Mouse (Mus musculus): ENCODE results near the gene Phf12. TPM values are rescaled to one million over a fixed set of nuclear protein-coding genes. Genes with fewer than 3 reads are reported as not detected.

The Phf12 gene
- total RNA-seq, 1 experiment: 38.4 TPM

GRCm38 (mm10) chr11:78067566-78067965, 85.0 kb downstream of the Phf12 start:
- H3K36me3 ChIP-seq (ENCODE audit: control insufficient read depth, insufficient read depth, low read length, poor library complexity, severe bottlenecking): no peaks in the 10 kb centered on the region
- H3K27ac ChIP-seq (ENCODE audit: insufficient read depth, low read depth, low read length, poor library complexity, severe bottlenecking): no peak overlapping the region
- H3K4me3 ChIP-seq (ENCODE audit: insufficient read depth in 1 of 2, low read depth in 1 of 2, low read length in 2 of 2, poor library complexity in 1 of 2, severe bottlenecking in 1 of 2): no peak overlapping the region
- no peak for TF ChIP-seq CHD2 (IDR thresholded peaks at IDR 0.05; ENCODE audit: low read depth, low read length)
- no peak for TF ChIP-seq ZNF384 (IDR thresholded peaks at IDR 0.05; ENCODE audit: low read depth, low read length)
- TF ChIP-seq MAFK (IDR thresholded peaks at IDR 0.05; ENCODE audit: insufficient read depth, low read depth, low read length): no peak
- no peak for TF ChIP-seq ZC3H11A (IDR thresholded peaks at IDR 0.05; ENCODE audit: borderline replicate concordance, low read depth, low read length)
- TF ChIP-seq HCFC1 (IDR thresholded peaks at IDR 0.05; ENCODE audit: borderline replicate concordance, insufficient read depth, low read length): no peak
- no peaks in the 10 kb centered on the region for H3K9me3 ChIP-seq (ENCODE audit: control insufficient read depth, insufficient read depth, low read depth, low read length)
- no peak for DNase-seq (ENCODE audit: low read depth, low spot score)
- H3K9ac ChIP-seq (ENCODE audit: insufficient read depth, low read depth, low read length, poor library complexity, severe bottlenecking): no peak overlapping the region
- H3K4me1 ChIP-seq (ENCODE audit: control insufficient read depth in 2 of 2, insufficient read depth in 2 of 2, low read length in 2 of 2, poor library complexity in 1 of 2): peaks cover 0 to 4% of the 10 kb centered on the region in 2 experiments; a peak in 1 of 4 replicates
- in situ Hi-C loops (cut with MboI; ENCODE audit: low sequenced_read_pairs in 2 of 2, unreplicated experiment in 2 of 2): no loop called here

GRCm38 (mm10) chr11:78069130-78069529, 86.6 kb downstream of the Phf12 start:
- in situ Hi-C loops (cut with MboI; ENCODE audit: low sequenced_read_pairs in 2 of 2, unreplicated experiment in 2 of 2): no loop called here
- Histone ChIP-seq H3K9ac (ENCODE audit: insufficient read depth, low read depth, low read length, poor library complexity, severe bottlenecking) (no peak overlapping the region), H3K27ac (ENCODE audit: insufficient read depth, low read depth, low read length, poor library complexity, severe bottlenecking) (no peak overlapping the region), H3K4me1 (ENCODE audit: control insufficient read depth in 2 of 2, insufficient read depth in 2 of 2, low read length in 2 of 2, poor library complexity in 1 of 2) (peaks cover 0 to 7% of the 10 kb centered on the region in 2 experiments; a peak in 1 of 4 replicates), H3K9me3 (ENCODE audit: control insufficient read depth, insufficient read depth, low read depth, low read length) (no peaks in the 10 kb centered on the region), H3K4me3 (ENCODE audit: insufficient read depth in 1 of 2, low read depth in 1 of 2, low read length in 2 of 2, poor library complexity in 1 of 2, severe bottlenecking in 1 of 2) (no peak overlapping the region), H3K36me3 (ENCODE audit: control insufficient read depth, insufficient read depth, low read length, poor library complexity, severe bottlenecking) (peaks cover 8% of the 10 kb centered on the region)
- DNase-seq (ENCODE audit: low read depth, low spot score): no peak
- no peak for TF ChIP-seq ZC3H11A (IDR thresholded peaks at IDR 0.05; ENCODE audit: borderline replicate concordance, low read depth, low read length)
- TF ChIP-seq CHD2 (IDR thresholded peaks at IDR 0.05; ENCODE audit: low read depth, low read length): no peak
- TF ChIP-seq MAFK (IDR thresholded peaks at IDR 0.05; ENCODE audit: insufficient read depth, low read depth, low read length): no peak
- no peak for TF ChIP-seq HCFC1 (IDR thresholded peaks at IDR 0.05; ENCODE audit: borderline replicate concordance, insufficient read depth, low read length)
- no peak for TF ChIP-seq ZNF384 (IDR thresholded peaks at IDR 0.05; ENCODE audit: low read depth, low read length)

- TF ChIP-seq CHD2 (IDR thresholded peaks at IDR 0.05; ENCODE audit: low read depth, low read length) (no peak), ZNF384 (IDR thresholded peaks at IDR 0.05; ENCODE audit: low read depth, low read length) (no peak), ZC3H11A (IDR thresholded peaks at IDR 0.05; ENCODE audit: borderline replicate concordance, low read depth, low read length) (no peak), MAFK (IDR thresholded peaks at IDR 0.05; ENCODE audit: insufficient read depth, low read depth, low read length) (no peak), HCFC1 (IDR thresholded peaks at IDR 0.05; ENCODE audit: borderline replicate concordance, insufficient read depth, low read length) (no peak)
- DNase-seq (ENCODE audit: low read depth, low spot score): no peak
- peaks cover 0 to 7% of the 10 kb centered on the region in 2 experiments; a peak in 1 of 4 replicates for H3K4me1 ChIP-seq (ENCODE audit: control insufficient read depth in 2 of 2, insufficient read depth in 2 of 2, low read length in 2 of 2, poor library complexity in 1 of 2)
- H3K4me3 ChIP-seq (ENCODE audit: insufficient read depth in 1 of 2, low read depth in 1 of 2, low read length in 2 of 2, poor library complexity in 1 of 2, severe bottlenecking in 1 of 2): no peak overlapping the region
- no peak overlapping the region for H3K27ac ChIP-seq (ENCODE audit: insufficient read depth, low read depth, low read length, poor library complexity, severe bottlenecking)
- no peaks in the 10 kb centered on the region for H3K9me3 ChIP-seq (ENCODE audit: control insufficient read depth, insufficient read depth, low read depth, low read length)
- peaks cover 12% of the 10 kb centered on the region for H3K36me3 ChIP-seq (ENCODE audit: control insufficient read depth, insufficient read depth, low read length, poor library complexity, severe bottlenecking)
- H3K9ac ChIP-seq (ENCODE audit: insufficient read depth, low read depth, low read length, poor library complexity, severe bottlenecking): no peak overlapping the region
- in situ Hi-C loops (cut with MboI; ENCODE audit: low sequenced_read_pairs in 2 of 2, unreplicated experiment in 2 of 2): no loop called here
These were observed 87.1 kb downstream of the Phf12 start for GRCm38 (mm10) chr11:78069646-78070045.

DNA sequence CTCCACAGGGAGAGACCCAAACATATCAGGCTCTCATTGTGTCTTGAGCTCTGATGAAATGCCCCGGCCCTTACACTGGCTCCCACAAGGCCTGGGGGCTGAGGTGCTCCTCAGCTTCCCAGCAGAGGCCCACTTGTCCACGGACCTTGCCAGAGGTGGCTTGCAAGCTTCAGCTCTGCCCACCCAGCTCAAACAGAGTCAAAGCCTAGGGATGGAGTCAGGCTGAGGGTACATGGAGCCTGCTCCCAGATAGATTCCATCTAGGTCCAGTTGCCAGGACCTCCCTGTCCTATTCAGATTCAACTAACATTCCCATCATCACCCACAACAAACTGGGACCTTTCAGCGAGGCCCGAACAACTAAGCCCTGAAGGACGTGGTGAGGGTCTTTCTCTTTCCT, 89.4 kb downstream of the Phf12 start:
- no peak overlapping the region for H3K4me3 ChIP-seq (ENCODE audit: insufficient read depth in 1 of 2, low read depth in 1 of 2, low read length in 2 of 2, poor library complexity in 1 of 2, severe bottlenecking in 1 of 2)
- TF ChIP-seq MAFK (IDR thresholded peaks at IDR 0.05; ENCODE audit: insufficient read depth, low read depth, low read length) (no peak), HCFC1 (IDR thresholded peaks at IDR 0.05; ENCODE audit: borderline replicate concordance, insufficient read depth, low read length) (no peak), ZNF384 (IDR thresholded peaks at IDR 0.05; ENCODE audit: low read depth, low read length) (no peak), CHD2 (IDR thresholded peaks at IDR 0.05; ENCODE audit: low read depth, low read length) (no peak)
- peaks cover 0 to 7% of the 10 kb centered on the region in 2 experiments; a peak in 1 of 4 replicates for H3K4me1 ChIP-seq (ENCODE audit: control insufficient read depth in 2 of 2, insufficient read depth in 2 of 2, low read length in 2 of 2, poor library complexity in 1 of 2)
- H3K9me3 ChIP-seq (ENCODE audit: control insufficient read depth, insufficient read depth, low read depth, low read length): no peaks in the 10 kb centered on the region
- H3K9ac ChIP-seq (ENCODE audit: insufficient read depth, low read depth, low read length, poor library complexity, severe bottlenecking): no peak overlapping the region
- no peak for DNase-seq (ENCODE audit: low read depth, low spot score)
- in situ Hi-C loops (cut with MboI; ENCODE audit: low sequenced_read_pairs in 2 of 2, unreplicated experiment in 2 of 2): no loop called here
- no peak overlapping the region for H3K27ac ChIP-seq (ENCODE audit: insufficient read depth, low read depth, low read length, poor library complexity, severe bottlenecking)
- peaks cover 17% of the 10 kb centered on the region for H3K36me3 ChIP-seq (ENCODE audit: control insufficient read depth, insufficient read depth, low read length, poor library complexity, severe bottlenecking)
